Mouse (Mus musculus) brain, embryonic 14.5 days (tissue): ENCODE data around the gene Wwox. TPM values are rescaled to one million over a fixed set of nuclear protein-coding genes. Genes with fewer than 3 reads are reported as not detected.

Experiments used
- DNase-seq: peaks from one replicate; pipeline ENCODE4 v3.0.0-alpha.2; 2011; ENCODE audit warnings: low read depth
- CTCF ChIP-seq: fragments of 200-500 bp; IDR thresholded peaks from 2 replicates; pipeline ENCODE4 v1.5.1; 2012; ENCODE audit warnings: inconsistent platforms, mild to moderate bottlenecking, moderate library complexity, borderline replicate concordance; ENCODE audit not compliant: insufficient read depth, insufficient read length; ENCODE audit errors: extremely low read depth
- POLR2A ChIP-seq: fragments of 200-500 bp; IDR thresholded peaks from 2 replicates; pipeline ENCODE4 v1.6.1; 2012; ENCODE audit warnings: mild to moderate bottlenecking, inconsistent platforms, borderline replicate concordance; ENCODE audit not compliant: poor library complexity, insufficient read depth, insufficient read length, severe bottlenecking; ENCODE audit errors: extremely low read depth
- polyA plus RNA-seq: library from polyadenylated mRNA; depleted of rRNA; stranded (reverse); fragments of >200 nt; gene quantifications from 2 replicates; pipeline ENCODE4 v1.2.3, GENCODE M21; 2012

Gene Wwox
- polyA plus RNA-seq, 1 experiment: 11.0 TPM

DNA sequence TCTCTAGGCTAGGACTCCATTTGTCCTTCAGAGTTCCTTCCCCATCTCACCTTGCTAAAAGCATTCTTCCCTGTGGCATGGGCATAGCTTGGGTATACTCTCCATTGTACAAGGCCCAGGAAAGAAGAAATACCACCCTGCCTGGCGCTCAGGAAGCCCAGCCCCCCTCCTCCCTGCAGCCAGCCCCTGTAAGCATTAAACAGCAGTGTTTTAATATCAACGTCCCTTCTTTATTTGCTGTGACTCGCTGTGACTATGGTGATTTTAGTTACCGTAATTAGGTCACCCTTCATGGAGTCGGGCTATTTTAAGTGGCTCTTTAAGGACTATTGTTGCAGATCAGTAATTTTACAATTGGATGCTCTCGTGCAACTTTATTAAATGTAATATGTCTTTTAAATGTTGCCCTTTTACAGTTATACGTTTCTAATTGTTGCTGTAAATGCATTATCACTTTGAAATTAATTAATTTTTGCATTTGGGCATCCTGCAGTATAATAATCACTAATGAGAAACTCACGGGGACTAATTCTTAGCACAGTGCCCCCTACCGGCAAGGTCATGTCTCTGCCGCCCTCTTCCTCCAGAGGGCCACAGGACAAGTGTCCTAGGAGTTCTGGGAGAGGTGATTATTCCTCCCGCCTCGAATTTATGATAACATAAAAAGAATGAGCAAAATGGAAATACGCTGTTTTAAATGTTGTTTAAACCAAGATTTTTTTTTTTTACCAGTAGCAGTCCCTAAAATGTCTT, 276.0 kb downstream of the Wwox start:
- DNase-seq: no peak
- TF ChIP-seq POLR2A (no peak), CTCF (peak; percentile 59; the same call in 1 of the 2 replicates)

DNA sequence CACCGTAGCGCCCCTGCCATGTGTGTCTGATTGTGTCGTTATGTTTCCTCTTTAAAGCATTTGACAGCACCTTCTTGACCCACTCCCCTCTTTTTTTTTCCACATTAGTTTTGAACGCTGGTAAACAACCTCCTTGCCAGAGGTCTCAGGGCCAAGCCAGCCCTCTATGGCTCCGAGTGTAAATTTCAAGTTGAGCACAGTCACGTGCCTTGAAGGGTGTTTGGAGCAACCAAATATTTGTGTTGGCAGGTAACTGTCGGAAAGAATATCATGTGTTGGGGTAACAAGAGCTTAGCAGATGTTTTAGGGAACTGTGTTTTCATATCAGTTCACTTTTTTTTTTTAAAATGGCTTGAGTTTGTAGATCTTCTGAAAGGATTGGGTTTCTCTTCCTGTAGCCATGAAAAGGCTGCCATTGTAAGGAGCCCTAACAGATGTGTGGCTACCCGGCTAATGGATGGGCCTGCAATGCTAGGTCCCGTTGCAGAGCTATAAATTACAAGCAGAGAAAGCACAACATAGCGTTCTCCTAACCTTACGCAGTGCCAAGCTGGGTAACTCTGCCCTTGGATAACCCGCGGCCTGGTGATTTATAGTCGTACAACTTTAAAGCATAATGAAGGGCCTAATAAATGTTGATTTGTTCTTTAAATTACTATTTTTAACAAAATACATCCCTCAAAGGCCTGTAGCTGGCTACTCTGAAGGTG, 277.2 kb downstream of the Wwox start:
- TF ChIP-seq CTCF (no peak), POLR2A (no peak)
- DNase-seq: no peak

DNA sequence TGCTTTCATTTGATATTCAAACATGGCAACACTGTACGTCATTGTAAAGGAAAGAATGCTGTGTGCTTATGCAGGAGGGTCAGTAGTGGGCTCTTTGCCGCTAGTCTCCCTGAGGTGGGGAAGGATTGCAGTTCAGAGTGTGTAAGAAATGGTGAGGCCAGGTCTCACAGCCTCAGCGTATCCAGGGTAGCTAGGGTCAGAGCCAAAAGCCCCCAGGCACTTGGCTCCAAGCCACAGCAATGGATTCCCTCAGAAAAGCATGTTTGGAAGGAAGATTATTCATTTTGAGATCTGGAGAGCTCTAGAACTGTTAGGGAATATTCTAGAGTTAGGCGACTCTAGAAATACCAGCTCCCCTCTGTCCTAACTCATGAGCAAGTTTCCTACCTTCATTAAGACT, 279.4 kb downstream of the Wwox start:
- no peak for DNase-seq

DNA sequence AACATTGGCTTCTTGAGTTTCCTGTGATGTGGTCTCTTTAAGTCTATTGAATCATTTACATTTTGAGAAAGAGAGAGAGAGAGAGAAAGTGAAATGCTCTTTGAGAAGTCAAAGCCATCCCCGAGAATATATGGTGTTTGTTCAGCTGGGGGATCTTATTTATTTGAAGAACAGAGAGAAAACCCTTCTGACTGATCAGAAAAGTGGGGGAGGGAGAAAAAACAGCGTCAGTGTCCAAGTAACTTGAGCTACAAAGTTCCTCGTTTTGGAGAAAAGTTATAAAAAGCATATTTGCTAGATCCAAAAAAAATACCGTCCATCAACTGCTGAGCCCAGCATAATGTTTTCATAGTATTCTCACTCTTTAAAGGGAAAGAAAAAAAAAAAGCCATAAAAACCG, 283.2 kb downstream of the Wwox start:
- peak; percentile 43 for DNase-seq
- TF ChIP-seq CTCF (no peak), POLR2A (no peak)

More for the DNA sequence above, 279.4 kb downstream of the Wwox start:
- no peak for TF ChIP-seq CTCF
- TF ChIP-seq POLR2A: no peak

DNA sequence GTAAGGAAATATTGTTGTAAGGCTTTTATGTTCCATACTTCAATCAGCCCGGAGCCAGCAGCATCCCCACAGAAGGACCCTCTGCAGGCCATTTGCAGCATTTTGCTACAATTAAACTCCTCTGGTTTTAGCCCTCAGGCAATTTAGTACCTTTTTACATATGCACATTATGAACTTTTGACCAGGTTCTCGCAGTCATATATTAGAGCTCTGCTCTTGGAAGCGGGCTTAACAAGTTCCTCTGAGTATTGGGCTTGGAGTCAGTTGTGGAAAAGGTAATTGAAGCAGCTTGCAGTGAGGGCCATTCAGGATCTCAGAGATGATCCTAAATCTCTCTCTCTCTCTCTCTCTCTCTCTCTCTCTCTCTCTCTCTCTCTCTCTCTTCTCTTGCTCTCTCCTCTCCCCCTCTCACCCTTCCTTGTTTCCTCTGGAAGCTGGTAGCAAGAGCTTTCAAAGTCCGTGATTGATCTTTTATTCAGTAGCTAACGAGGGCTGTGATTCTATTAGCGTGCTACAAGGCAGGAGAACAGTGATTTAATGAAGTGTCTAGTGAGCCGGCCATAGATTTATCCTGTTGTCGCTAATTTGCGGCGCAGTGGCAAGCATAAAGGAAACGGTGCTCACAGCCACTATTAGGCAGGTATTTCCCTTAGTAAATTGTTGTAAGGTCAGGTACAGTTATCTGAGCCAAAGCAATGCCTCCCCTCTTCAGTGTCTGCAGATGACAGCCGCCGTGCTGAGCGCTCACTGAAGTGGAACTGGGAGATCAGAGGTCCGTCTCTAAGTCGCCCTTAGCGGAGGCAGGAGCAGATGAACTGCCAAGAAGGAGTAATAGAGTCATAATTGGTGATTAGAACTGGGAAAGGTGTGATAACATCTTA, 292.0 kb downstream of the Wwox start:
- TF ChIP-seq POLR2A (no peak), CTCF (peak; percentile 2; the same call in 1 of the 2 replicates)
- DNase-seq: peak; percentile 82

DNA sequence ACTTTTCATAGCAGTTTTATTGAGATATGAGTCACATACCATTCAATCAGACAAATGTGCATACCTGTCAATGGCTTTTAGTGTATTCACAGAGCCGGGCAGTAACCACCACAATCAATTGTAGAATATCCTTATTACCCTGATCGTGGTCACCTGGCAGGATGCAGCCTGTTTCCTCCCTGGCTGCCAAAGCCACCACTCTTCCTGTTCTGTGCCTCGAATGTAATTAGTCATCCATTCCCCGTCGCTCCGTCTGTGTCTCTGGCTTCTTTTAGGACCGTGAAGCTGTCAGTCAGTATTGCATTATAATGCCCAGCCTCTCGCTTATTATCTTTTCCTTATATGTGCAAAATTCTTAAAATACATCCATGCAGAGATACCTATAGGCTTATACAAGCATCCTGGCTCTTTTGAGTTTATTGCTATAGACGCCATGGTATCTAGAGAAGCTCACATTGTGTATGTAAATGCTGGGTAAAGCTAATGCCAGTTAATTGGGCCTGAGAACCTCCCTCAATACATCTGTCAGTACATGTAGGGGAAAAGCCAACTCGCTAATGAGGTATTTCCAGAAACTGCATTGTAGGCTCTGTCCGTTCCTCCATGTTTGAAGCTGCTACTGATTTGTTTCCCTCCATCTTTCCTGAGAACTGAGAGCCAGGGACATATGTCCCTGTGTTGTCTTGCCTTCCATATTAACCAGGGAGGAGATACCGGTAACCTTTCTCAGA, 303.9 kb downstream of the Wwox start:
- peak; percentile 81 for DNase-seq

DNA sequence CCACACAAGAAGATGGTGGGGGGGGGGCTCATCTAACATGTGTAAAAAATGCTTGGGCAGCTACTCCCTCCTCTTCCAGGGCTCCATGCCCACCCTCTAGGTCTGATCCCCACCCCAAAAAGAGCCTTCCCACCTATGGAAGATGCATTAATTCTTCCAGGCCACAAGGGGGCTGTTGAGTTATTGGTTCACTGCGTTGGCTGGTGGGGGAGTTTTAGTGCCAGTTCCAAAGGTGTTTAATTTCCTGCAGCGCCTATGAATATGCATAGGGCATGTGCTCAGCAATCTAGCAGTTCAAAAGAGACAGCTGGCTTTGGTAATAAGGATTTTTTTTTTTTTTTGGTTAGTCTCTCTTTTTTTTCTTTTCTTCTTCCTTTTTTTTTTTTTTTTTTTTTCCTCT, 306.9 kb downstream of the Wwox start:
- peak; percentile 78 for DNase-seq
- TF ChIP-seq CTCF (peak; percentile 44; the same call in 1 of the 2 replicates), POLR2A (no peak)

More for the DNA sequence above, 303.9 kb downstream of the Wwox start:
- no peak for TF ChIP-seq POLR2A
- no peak for TF ChIP-seq CTCF

DNA sequence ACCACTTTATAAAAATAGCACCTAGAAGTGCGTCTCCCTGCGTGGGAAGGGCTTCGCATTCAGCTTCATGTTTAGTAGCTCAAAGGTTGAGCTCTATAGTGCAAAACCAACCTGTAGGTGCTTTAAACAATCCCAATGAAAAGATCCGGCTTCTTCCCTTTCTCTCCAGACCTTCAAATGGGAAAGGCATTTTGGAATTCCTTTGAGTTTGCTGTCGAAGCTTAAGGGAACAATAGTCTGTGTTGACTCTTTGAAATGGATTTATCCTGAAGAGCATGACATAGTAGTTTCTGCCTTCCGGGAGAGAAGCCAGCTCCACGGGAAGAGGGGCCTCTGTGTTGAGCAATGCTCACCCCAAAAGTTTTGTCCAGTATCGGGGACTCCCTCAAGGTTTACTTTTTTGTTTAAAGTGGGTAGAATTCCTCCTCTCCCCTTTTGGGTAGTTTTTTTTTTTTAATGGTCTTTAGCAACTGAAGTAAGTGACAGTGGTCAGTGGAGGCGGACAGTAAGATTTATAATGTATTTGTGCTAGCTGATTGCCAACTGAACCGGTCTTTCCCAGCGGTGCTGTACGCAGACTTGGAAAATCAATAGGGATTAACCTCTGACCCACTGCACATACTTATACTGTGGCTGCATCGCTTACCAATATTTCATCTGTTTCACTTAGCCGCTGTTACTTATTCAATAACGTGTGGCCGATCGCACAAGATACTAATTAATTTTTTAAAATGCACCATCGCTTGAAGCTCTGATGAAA, 312.1 kb downstream of the Wwox start:
- DNase-seq: no peak
- TF ChIP-seq POLR2A (no peak), CTCF (no peak)

DNA sequence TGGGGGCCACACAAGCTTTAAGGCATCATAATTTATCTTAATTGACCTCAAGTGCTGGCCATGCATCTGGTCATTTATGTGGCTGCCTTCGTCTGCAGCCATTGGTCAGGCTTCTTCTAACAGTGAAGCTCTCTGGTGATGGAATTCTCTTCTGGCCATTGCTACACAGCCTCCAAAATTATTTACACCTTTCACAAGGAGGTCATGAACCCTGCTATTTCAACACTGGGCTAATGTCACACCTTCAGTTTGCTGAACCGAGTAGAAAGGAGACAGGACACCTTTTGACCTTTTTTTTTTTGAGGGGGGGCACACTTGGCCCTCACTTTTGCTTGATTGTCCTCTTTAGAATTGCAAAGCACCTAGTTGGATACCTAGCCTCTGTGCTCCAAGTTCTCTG, 320.2 kb downstream of the Wwox start:
- TF ChIP-seq POLR2A (no peak), CTCF (no peak)
- no peak for DNase-seq

DNA sequence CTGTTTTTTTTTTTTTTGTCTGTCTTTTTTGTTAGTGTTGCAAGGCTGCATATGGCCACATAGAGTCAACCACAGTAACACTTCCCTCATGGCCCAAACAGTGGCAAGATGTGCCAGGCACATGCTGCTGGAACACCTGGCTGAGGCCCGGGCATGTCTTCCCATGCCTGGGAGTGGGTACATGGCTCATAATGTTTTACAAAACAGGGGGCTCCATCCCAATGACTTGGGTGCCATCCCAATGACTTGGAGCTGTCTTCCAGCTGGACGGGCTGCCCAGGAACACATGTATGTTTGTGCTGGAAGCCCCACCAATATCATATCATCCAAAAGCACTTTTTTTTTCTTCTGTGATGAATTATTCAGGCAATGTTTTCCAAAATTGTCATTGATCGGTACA, 329.1 kb downstream of the Wwox start:
- no peak for TF ChIP-seq POLR2A
- TF ChIP-seq CTCF: no peak
- no peak for DNase-seq
